Mouse (Mus musculus): ENCODE measurements around the gene 1700013G24Rik.

GRCm38 (mm10) chr4:137469845-137470692, 17.0 kb downstream of the 1700013G24Rik start:
- TF ChIP-seq CTCF (IDR thresholded peaks at IDR 0.05; ENCODE audit: low read depth), result no peak; the same call in 1 of the 2 replicates
- TF ChIP-seq EP300 (IDR thresholded peaks at IDR 0.05; ENCODE audit: low read depth), result no peak

All from liver, postnatal 0 days (tissue).